Mouse (Mus musculus) midbrain, embryonic 13.5 days (tissue): ENCODE measurements around the gene Mex3d. TPM values are rescaled to one million over a fixed set of nuclear protein-coding genes. Genes with fewer than 3 reads are reported as not detected.

Experiments used
- ATAC-seq: fragments of 200-750 bp; cut with Nextera tagmentation; 2 replicates; pipeline ENCODE4 v1.8.0; 2017; ENCODE audit warnings: mild to moderate bottlenecking, moderate TSS enrichment, moderate library complexity
- H3K27ac ChIP-seq: fragments of 300-500 bp; sonication (generic); 2 replicates; pipeline ENCODE4 v1.5.1; 2015; ENCODE audit warnings: inconsistent platforms, mild to moderate bottlenecking, moderate library complexity
- H3K27me3 ChIP-seq: fragments of 300-500 bp; sonication (generic); 2 replicates; pipeline ENCODE4 v1.6.1; 2015; ENCODE audit warnings: mild to moderate bottlenecking, inconsistent platforms
- H3K36me3 ChIP-seq: fragments of 300-500 bp; sonication (generic); 2 replicates; pipeline ENCODE4 v1.6.1; 2015; ENCODE audit warnings: mild to moderate bottlenecking, inconsistent platforms
- H3K4me1 ChIP-seq: fragments of 300-500 bp; sonication (generic); replicated peaks from 2 replicates; pipeline ENCODE4 v1.6.1; 2015; ENCODE audit warnings: inconsistent platforms
- H3K4me2 ChIP-seq: fragments of 300-500 bp; sonication (generic); replicated peaks from 2 replicates; pipeline ENCODE4 v1.6.1; 2015; ENCODE audit warnings: moderate library complexity, mild to moderate bottlenecking, inconsistent platforms
- H3K4me3 ChIP-seq: fragments of 300-500 bp; sonication (generic); replicated peaks from 2 replicates; pipeline ENCODE4 v1.5.1; 2015; ENCODE audit warnings: mild to moderate bottlenecking, inconsistent platforms
- H3K9ac ChIP-seq: fragments of 300-500 bp; sonication (generic); replicated peaks from 2 replicates; pipeline ENCODE4 v1.6.1; 2015; ENCODE audit warnings: mild to moderate bottlenecking, inconsistent platforms
- H3K9me3 ChIP-seq: fragments of 300-500 bp; sonication (generic); 2 replicates; pipeline ENCODE4 v1.6.1; 2016; ENCODE audit warnings: mild to moderate bottlenecking, inconsistent platforms
- WGBS: fragments of 180-500 bp; shearing (Covaris S2); methylation state at CpG from one replicate; pipeline ENCODE4 v1.1.7; 2015; 5-methylcytosine and 5-hydroxymethylcytosine counted together
- polyA plus RNA-seq: library from polyadenylated mRNA; unstranded; fragments of >200 nt; fragmentation: Nextera tagmentation; extraction: Ambion mirVana; gene quantifications from 2 replicates; pipeline ENCODE4 v1.2.1, GENCODE M21; 2015

Gene Mex3d
- polyA plus RNA-seq, 1 experiment from 2014 or later = 18.6 TPM

- peak within 1 kb of the TSS; percentile 87 for H3K27ac ChIP-seq
- peak within 1 kb of the TSS; percentile 90 for H3K9ac ChIP-seq
- H3K4me1 ChIP-seq = peaks cover 29% of the 10 kb centered on the region
- 2% methylated on average over 27 of the region's 27 CpGs for WGBS
- peak; percentile 77 for ATAC-seq
- peak within 1 kb of the TSS; percentile 83 for H3K4me3 ChIP-seq
- H3K9me3 ChIP-seq = 0 out of 2 replicates have a peak, but pooled peaks cover 4% of the 10 kb centered on the region
- peaks cover 60% of the 10 kb centered on the region for H3K36me3 ChIP-seq
- H3K27me3 ChIP-seq = no peaks in the 10 kb centered on the region
- H3K4me2 ChIP-seq = peak within 1 kb of the TSS; percentile 93
These were observed 19.4 kb upstream of the Mex3d start, which contains the start of gene Uqcr11 for GRCm38 (mm10) chr10:80406684-80407501. Gene Uqcr11, minus strand, starts transcription at chr10:80406830.

- Histone ChIP-seq H3K27ac (no peak overlapping the region), H3K4me2 (peak overlapping the region; percentile 93), H3K9me3 (0 out of 2 replicates have a peak, but pooled peaks cover 4% of the 10 kb centered on the region), H3K36me3 (peaks cover 53% of the 10 kb centered on the region), H3K9ac (peak overlapping the region; percentile 90), H3K27me3 (no peaks in the 10 kb centered on the region), H3K4me3 (peak overlapping the region; percentile 83), H3K4me1 (peaks cover 35% of the 10 kb centered on the region)
- 56% methylated on average over 10 of the region's 10 CpGs for WGBS
- ATAC-seq = no peak
These were observed 18.2 kb upstream of the Mex3d start for GRCm38 (mm10) chr10:80405481-80406173.

GRCm38 (mm10) chr10:80403044-80403692 is 15.7 kb upstream of the Mex3d start:
- Histone ChIP-seq H3K9ac (no peak overlapping the region), H3K4me1 (peaks cover 44% of the 10 kb centered on the region), H3K4me3 (no peak overlapping the region), H3K9me3 (0 out of 2 replicates have a peak, but pooled peaks cover 4% of the 10 kb centered on the region), H3K27me3 (no peaks in the 10 kb centered on the region), H3K36me3 (peaks cover 33% of the 10 kb centered on the region), H3K4me2 (no peak overlapping the region), H3K27ac (no peak overlapping the region)
- WGBS = 93% methylated on average over 4 of the region's 4 CpGs
- no peak for ATAC-seq

GRCm38 (mm10) chr10:80400704-80401161 is 13.3 kb upstream of the Mex3d start:
- no peak for ATAC-seq
- H3K4me1 ChIP-seq = peaks cover 48% of the 10 kb centered on the region
- H3K27me3 ChIP-seq = no peaks in the 10 kb centered on the region
- H3K4me2 ChIP-seq = peak overlapping the region; percentile 82
- peak overlapping the region; percentile 64; the same call in 1 of the 2 replicates for H3K4me3 ChIP-seq
- no peak overlapping the region; the same call in 1 of the 2 replicates for H3K27ac ChIP-seq
- H3K36me3 ChIP-seq = peaks cover 41% of the 10 kb centered on the region
- 79% methylated on average over 4 of the region's 4 CpGs for WGBS
- 0 out of 2 replicates have a peak, but pooled peaks cover 4% of the 10 kb centered on the region for H3K9me3 ChIP-seq
- H3K9ac ChIP-seq = peak overlapping the region; percentile 74

GRCm38 (mm10) chr10:80399973-80400703 is 12.7 kb upstream of the Mex3d start:
- Histone ChIP-seq H3K9me3 (0 out of 2 replicates have a peak, but pooled peaks cover 4% of the 10 kb centered on the region), H3K4me3 (peak overlapping the region; percentile 64), H3K4me2 (peak overlapping the region; percentile 82), H3K27ac (peak overlapping the region; percentile 99), H3K4me1 (peaks cover 45% of the 10 kb centered on the region), H3K36me3 (peaks cover 47% of the 10 kb centered on the region), H3K27me3 (no peaks in the 10 kb centered on the region), H3K9ac (peak overlapping the region; percentile 74)
- ATAC-seq = no peak
- WGBS = 16% methylated on average over 17 of the region's 17 CpGs

- peak; percentile 96 for ATAC-seq
These were observed 11.9 kb upstream of the Mex3d start, which contains the start of gene Mbd3 for GRCm38 (mm10) chr10:80399191-80399972. Gene Mbd3, minus strand, starts transcription at chr10:80399550.

GRCm38 (mm10) chr10:80398719-80399190 is 11.3 kb upstream of the Mex3d start:
- Histone ChIP-seq H3K36me3 (peaks cover 51% of the 10 kb centered on the region), H3K27ac (peak overlapping the region; percentile 99), H3K27me3 (no peaks in the 10 kb centered on the region), H3K9ac (peak overlapping the region; percentile 95), H3K4me3 (peak overlapping the region; percentile 64), H3K4me1 (peaks cover 41% of the 10 kb centered on the region), H3K9me3 (0 out of 2 replicates have a peak, but pooled peaks cover 4% of the 10 kb centered on the region), H3K4me2 (peak overlapping the region; percentile 89)
- peak; percentile 83 for ATAC-seq
- under 1% methylated on average over 59 of the region's 59 CpGs for WGBS

More at GRCm38 (mm10) chr10:80399191-80399972, 11.9 kb upstream of the Mex3d start, which contains the start of gene Mbd3:
- Histone ChIP-seq H3K4me2 (peak within 1 kb of the TSS; percentile 89), H3K27ac (peak within 1 kb of the TSS; percentile 99), H3K4me1 (peaks cover 41% of the 10 kb centered on the region), H3K9ac (peak within 1 kb of the TSS; percentile 95), H3K36me3 (peaks cover 51% of the 10 kb centered on the region), H3K27me3 (no peaks in the 10 kb centered on the region), H3K9me3 (0 out of 2 replicates have a peak, but pooled peaks cover 4% of the 10 kb centered on the region), H3K4me3 (peak within 1 kb of the TSS; percentile 64)
- under 1% methylated on average over 73 of the region's 82 CpGs for WGBS

GRCm38 (mm10) chr10:80398174-80398535 is 10.7 kb upstream of the Mex3d start:
- peak overlapping the region; percentile 99 for H3K27ac ChIP-seq
- no peak for ATAC-seq
- no peaks in the 10 kb centered on the region for H3K27me3 ChIP-seq
- H3K4me1 ChIP-seq = peaks cover 41% of the 10 kb centered on the region
- H3K9me3 ChIP-seq = no peaks in the 10 kb centered on the region
- WGBS = 0% methylated on average over 1 of the region's 1 CpGs
- peak overlapping the region; percentile 89 for H3K4me2 ChIP-seq
- H3K36me3 ChIP-seq = peaks cover 51% of the 10 kb centered on the region
- H3K9ac ChIP-seq = peak overlapping the region; percentile 95
- peak overlapping the region; percentile 64 for H3K4me3 ChIP-seq

GRCm38 (mm10) chr10:80397524-80398173 is 10.2 kb upstream of the Mex3d start:
- H3K36me3 ChIP-seq = peaks cover 51% of the 10 kb centered on the region
- no peaks in the 10 kb centered on the region for H3K27me3 ChIP-seq
- peak overlapping the region; percentile 89 for H3K4me2 ChIP-seq
- no peaks in the 10 kb centered on the region for H3K9me3 ChIP-seq
- peak overlapping the region; percentile 99 for H3K27ac ChIP-seq
- H3K4me1 ChIP-seq = peaks cover 41% of the 10 kb centered on the region
- no peak for ATAC-seq
- peak overlapping the region; percentile 95 for H3K9ac ChIP-seq
- peak overlapping the region; percentile 64 for H3K4me3 ChIP-seq
- WGBS = 49% methylated on average over 8 of the region's 8 CpGs
